Comparison of ENCODE assay signal across 8 mouse cellular contexts in genomic region chr4:155992906-155993547, GRCm38 (mm10). TPM values are rescaled to one million over a fixed set of nuclear protein-coding genes. Genes with fewer than 3 reads are reported as not detected.
DNase-seq lines count a peak whose midpoint lies in the region; ATAC-seq lines count a peak whose summit lies in the region.

No protein-coding gene starts in this region.

- no peaks in the 10 kb centered on the region for H3K27me3 ChIP-seq in hindbrain, embryonic 10.5 days (ENCODE audit: insufficient read depth, poor library complexity, severe bottlenecking)
- no peaks in the 10 kb centered on the region for H3K27me3 ChIP-seq in lung, embryonic 16.5 days (ENCODE audit: control insufficient read depth, insufficient read depth, low read depth, low read length)

- peak overlapping the region; percentile 75 for H3K4me2 ChIP-seq in lung, embryonic 16.5 days (ENCODE audit: low read depth, low read length)

- peaks cover 36% of the 10 kb centered on the region for H3K4me1 ChIP-seq in hindbrain, embryonic 10.5 days (replicated peaks)
- H3K4me1 ChIP-seq in lung, embryonic 16.5 days (replicated peaks; ENCODE audit: control insufficient read depth, insufficient read depth, low read length), result peaks cover 20% of the 10 kb centered on the region

- H3K36me3 ChIP-seq in hindbrain, embryonic 10.5 days, result peaks cover 41% of the 10 kb centered on the region
- H3K36me3 ChIP-seq in lung, embryonic 16.5 days (ENCODE audit: control insufficient read depth, insufficient read depth, low read length), result peaks cover 11% of the 10 kb centered on the region

- no peaks in the 10 kb centered on the region for H3K9me3 ChIP-seq in hindbrain, embryonic 10.5 days
- no peaks in the 10 kb centered on the region for H3K9me3 ChIP-seq in lung, embryonic 16.5 days (ENCODE audit: control insufficient read depth, low read length)

- peak; percentile 91 for ATAC-seq in lung, embryonic 16.5 days (ENCODE audit: low read depth)

- peak overlapping the region; percentile 97 for H3K27ac ChIP-seq in hindbrain, embryonic 10.5 days
- H3K27ac ChIP-seq in lung, embryonic 16.5 days (ENCODE audit: low read length), result peak overlapping the region; percentile 94

- peak overlapping the region; percentile 91 for H3K4me3 ChIP-seq in hindbrain, embryonic 10.5 days
- peak overlapping the region; percentile 86 for H3K4me3 ChIP-seq in lung, embryonic 16.5 days (ENCODE audit: low read length)

- H3K9ac ChIP-seq in lung, embryonic 16.5 days (ENCODE audit: low read length), result peak overlapping the region; percentile 86

- peak; percentile 95 for DNase-seq in Muller cell, postnatal 12 days (ENCODE audit: inconsistent ontology term)
- peak; percentile 98 for DNase-seq in cerebellum, adult 8-10 months
- peak; percentile 92 for DNase-seq in forelimb bud, embryonic 11.5 days (ENCODE audit: low read depth, low spot score)
- DNase-seq in hindbrain, embryonic 10.5 days (ENCODE audit: low spot score), result peak; percentile 96
- DNase-seq in layer of hippocampus, adult 9-10 months (ENCODE audit: low spot score), result peak; percentile 98
- peak; percentile 90 for DNase-seq in retina, adult 2 months (ENCODE audit: low read depth, low spot score)
- DNase-seq in thymus, postnatal 36 days, result peak; percentile 94 to 97

- WGBS in hindbrain, embryonic 10.5 days, result under 1% methylated on average over 70 of the region's 70 CpGs
- under 1% methylated on average over 69 of the region's 70 CpGs for WGBS in lung, embryonic 16.5 days

RNA-seq across cellular contexts. Expression of gene Sdf4, which starts 0.4 kb away (rescaled TPM):
- 131 and 135 TPM in 2 replicates for polyA plus RNA-seq in hindbrain, embryonic 10.5 days (2016; fragmentation: Nextera tagmentation; extraction: Ambion mirVana)
- 156 and 162 TPM in 2 replicates for polyA plus RNA-seq in lung, embryonic 16.5 days (2015; fragmentation: Nextera tagmentation; extraction: Ambion mirVana)

RNA-seq across cellular contexts. Expression of gene B3galt6, which starts 0.6 kb away (rescaled TPM):
- polyA plus RNA-seq in hindbrain, embryonic 10.5 days (2016; fragmentation: Nextera tagmentation; extraction: Ambion mirVana), result 13.8 and 17.2 TPM in 2 replicates
- 12.2 and 12.8 TPM in 2 replicates for polyA plus RNA-seq in lung, embryonic 16.5 days (2015; fragmentation: Nextera tagmentation; extraction: Ambion mirVana)

RNA-seq across cellular contexts. Expression of gene Tnfrsf4, which starts 20.6 kb away (rescaled TPM):
- 0.30 and 1.3 TPM in 2 replicates for polyA plus RNA-seq in hindbrain, embryonic 10.5 days (2016; fragmentation: Nextera tagmentation; extraction: Ambion mirVana)
- 1.1 and 2.4 TPM in 2 replicates for polyA plus RNA-seq in lung, embryonic 16.5 days (2015; fragmentation: Nextera tagmentation; extraction: Ambion mirVana)

RNA-seq across cellular contexts. Expression of gene C1qtnf12, which starts 30.9 kb away (rescaled TPM):
- 24.4 and 25.2 TPM in 2 replicates for polyA plus RNA-seq in hindbrain, embryonic 10.5 days (2016; fragmentation: Nextera tagmentation; extraction: Ambion mirVana)
- 37.2 and 39.3 TPM in 2 replicates for polyA plus RNA-seq in lung, embryonic 16.5 days (2015; fragmentation: Nextera tagmentation; extraction: Ambion mirVana)

RNA-seq across cellular contexts. Expression of gene Tnfrsf18, which starts 32.9 kb away (rescaled TPM):
- polyA plus RNA-seq in hindbrain, embryonic 10.5 days (2016; fragmentation: Nextera tagmentation; extraction: Ambion mirVana), result 1.3 and 1.4 TPM in 2 replicates
- 1.5 and 2.3 TPM in 2 replicates for polyA plus RNA-seq in lung, embryonic 16.5 days (2015; fragmentation: Nextera tagmentation; extraction: Ambion mirVana)

Comparison
In these comparisons a context has a peak if more than half of its experiments do, and no peak if none do; other contexts are left out.
1. Peak in every context shown above with its lines: DNase-seq, ATAC-seq, H3K4me3 ChIP-seq and H3K27ac ChIP-seq.